Mouse (Mus musculus): ENCODE results near the gene Paxip1. TPM values are rescaled to one million over a fixed set of nuclear protein-coding genes. Genes with fewer than 3 reads are reported as not detected.
A peak's percentile ranks its signal among the peaks of the same experiment; 100 is the strongest.

The Paxip1 gene
- polyA plus RNA-seq, 1 experiment from 2014 or later = 44.4 TPM

- H3K4me2 ChIP-seq = no peak overlapping the region
- DNase-seq (ENCODE audit: low spot score) = no peak
- 78% methylated on average over 4 of the region's 4 CpGs for WGBS
- no peaks in the 10 kb centered on the region for H3K4me1 ChIP-seq (replicated peaks; ENCODE audit: control insufficient read depth, insufficient read depth, low read length)
- no peaks in the 10 kb centered on the region for H3K36me3 ChIP-seq (ENCODE audit: control insufficient read depth, insufficient read depth, low read length)
- H3K27ac ChIP-seq (ENCODE audit: low read depth, low read length) = no peak overlapping the region
- H3K4me3 ChIP-seq (ENCODE audit: low read depth, low read length) = no peak overlapping the region
- H3K9ac ChIP-seq (ENCODE audit: low read depth, low read length) = no peak overlapping the region
- no peaks in the 10 kb centered on the region for H3K27me3 ChIP-seq (replicated peaks; ENCODE audit: control insufficient read depth, insufficient read depth, low read length)
- H3K9me3 ChIP-seq (ENCODE audit: control insufficient read depth, low read length) = no peaks in the 10 kb centered on the region
- ATAC-seq (replicated peaks; ENCODE audit: low FRiP score) = no peak
Observed at GRCm38 (mm10) chr5:27716026-27716425, 75.5 kb downstream of the Paxip1 start.

- Histone ChIP-seq H3K4me3 (ENCODE audit: low read depth, low read length) (no peak overlapping the region), H3K4me2 (no peak overlapping the region), H3K27ac (ENCODE audit: low read depth, low read length) (no peak overlapping the region), H3K27me3 (replicated peaks; ENCODE audit: control insufficient read depth, insufficient read depth, low read length) (no peaks in the 10 kb centered on the region), H3K9me3 (ENCODE audit: control insufficient read depth, low read length) (no peaks in the 10 kb centered on the region), H3K9ac (ENCODE audit: low read depth, low read length) (no peak overlapping the region), H3K36me3 (ENCODE audit: control insufficient read depth, insufficient read depth, low read length) (no peaks in the 10 kb centered on the region), H3K4me1 (replicated peaks; ENCODE audit: control insufficient read depth, insufficient read depth, low read length) (peaks cover under 1% of the 10 kb centered on the region)
- no peak for ATAC-seq (replicated peaks; ENCODE audit: low FRiP score)
- DNase-seq (ENCODE audit: low spot score) = no peak
- 64% methylated on average over 9 of the region's 9 CpGs for WGBS
Observed at GRCm38 (mm10) chr5:27714356-27714755, 77.1 kb downstream of the Paxip1 start.

- no peaks in the 10 kb centered on the region for H3K9me3 ChIP-seq (ENCODE audit: control insufficient read depth, low read length)
- H3K27ac ChIP-seq (ENCODE audit: low read depth, low read length) = no peak overlapping the region
- no peak overlapping the region for H3K4me3 ChIP-seq (ENCODE audit: low read depth, low read length)
- no peaks in the 10 kb centered on the region for H3K27me3 ChIP-seq (replicated peaks; ENCODE audit: control insufficient read depth, insufficient read depth, low read length)
- DNase-seq (ENCODE audit: low spot score) (no peak), ATAC-seq (replicated peaks; ENCODE audit: low FRiP score) (no peak)
- H3K9ac ChIP-seq (ENCODE audit: low read depth, low read length) = no peak overlapping the region
- WGBS = 65% methylated on average over 8 of the region's 8 CpGs
- H3K4me1 ChIP-seq (replicated peaks; ENCODE audit: control insufficient read depth, insufficient read depth, low read length) = peaks cover 27% of the 10 kb centered on the region
- no peak overlapping the region for H3K4me2 ChIP-seq
- H3K36me3 ChIP-seq (ENCODE audit: control insufficient read depth, insufficient read depth, low read length) = no peaks in the 10 kb centered on the region
Observed at GRCm38 (mm10) chr5:27711461-27712192, 79.9 kb downstream of the Paxip1 start.

GRCm38 (mm10) chr5:27708209-27708608 lies 83.3 kb downstream of the Paxip1 start:
- Histone ChIP-seq H3K4me3 (ENCODE audit: low read depth, low read length) (no peak overlapping the region), H3K36me3 (ENCODE audit: control insufficient read depth, insufficient read depth, low read length) (no peaks in the 10 kb centered on the region), H3K9me3 (ENCODE audit: control insufficient read depth, low read length) (no peaks in the 10 kb centered on the region), H3K4me2 (peak overlapping the region; percentile 53), H3K27me3 (replicated peaks; ENCODE audit: control insufficient read depth, insufficient read depth, low read length) (no peaks in the 10 kb centered on the region), H3K9ac (ENCODE audit: low read depth, low read length) (no peak overlapping the region; the same call in none of the 2 replicates), H3K27ac (ENCODE audit: low read depth, low read length) (peak overlapping the region; percentile 43; the same call in 1 of the 2 replicates), H3K4me1 (replicated peaks; ENCODE audit: control insufficient read depth, insufficient read depth, low read length) (peaks cover 30% of the 10 kb centered on the region)
- ATAC-seq (replicated peaks; ENCODE audit: low FRiP score) (peak; percentile 86), DNase-seq (ENCODE audit: low spot score) (peak; percentile 63)
- 11% methylated on average over 6 of the region's 6 CpGs for WGBS

GRCm38 (mm10) chr5:27707283-27707682 lies 84.2 kb downstream of the Paxip1 start:
- no peaks in the 10 kb centered on the region for H3K27me3 ChIP-seq (replicated peaks; ENCODE audit: control insufficient read depth, insufficient read depth, low read length)
- DNase-seq (ENCODE audit: low spot score) = no peak
- H3K9me3 ChIP-seq (ENCODE audit: control insufficient read depth, low read length) = no peaks in the 10 kb centered on the region
- ATAC-seq (replicated peaks; ENCODE audit: low FRiP score) = peak; percentile 60
- H3K4me3 ChIP-seq (ENCODE audit: low read depth, low read length) = no peak overlapping the region
- no peak overlapping the region for H3K27ac ChIP-seq (ENCODE audit: low read depth, low read length)
- H3K4me1 ChIP-seq (replicated peaks; ENCODE audit: control insufficient read depth, insufficient read depth, low read length) = peaks cover 30% of the 10 kb centered on the region
- no peak overlapping the region for H3K4me2 ChIP-seq
- no peaks in the 10 kb centered on the region for H3K36me3 ChIP-seq (ENCODE audit: control insufficient read depth, insufficient read depth, low read length)
- no peak overlapping the region for H3K9ac ChIP-seq (ENCODE audit: low read depth, low read length)

GRCm38 (mm10) chr5:27706551-27706950 lies 84.9 kb downstream of the Paxip1 start:
- no peaks in the 10 kb centered on the region for H3K9me3 ChIP-seq (ENCODE audit: control insufficient read depth, low read length)
- no peaks in the 10 kb centered on the region for H3K36me3 ChIP-seq (ENCODE audit: control insufficient read depth, insufficient read depth, low read length)
- no peak overlapping the region for H3K9ac ChIP-seq (ENCODE audit: low read depth, low read length)
- H3K27me3 ChIP-seq (replicated peaks; ENCODE audit: control insufficient read depth, insufficient read depth, low read length) = no peaks in the 10 kb centered on the region
- WGBS = 51% methylated on average over 6 of the region's 6 CpGs
- no peak overlapping the region for H3K4me2 ChIP-seq
- H3K4me1 ChIP-seq (replicated peaks; ENCODE audit: control insufficient read depth, insufficient read depth, low read length) = peaks cover 30% of the 10 kb centered on the region
- no peak overlapping the region for H3K27ac ChIP-seq (ENCODE audit: low read depth, low read length)
- DNase-seq (ENCODE audit: low spot score) = no peak
- no peak for ATAC-seq (replicated peaks; ENCODE audit: low FRiP score)
- no peak overlapping the region for H3K4me3 ChIP-seq (ENCODE audit: low read depth, low read length)

- Histone ChIP-seq H3K9ac (ENCODE audit: low read depth, low read length) (no peak overlapping the region), H3K4me1 (replicated peaks; ENCODE audit: control insufficient read depth, insufficient read depth, low read length) (peaks cover 30% of the 10 kb centered on the region), H3K27me3 (replicated peaks; ENCODE audit: control insufficient read depth, insufficient read depth, low read length) (no peaks in the 10 kb centered on the region), H3K36me3 (ENCODE audit: control insufficient read depth, insufficient read depth, low read length) (no peaks in the 10 kb centered on the region), H3K27ac (ENCODE audit: low read depth, low read length) (no peak overlapping the region), H3K9me3 (ENCODE audit: control insufficient read depth, low read length) (no peaks in the 10 kb centered on the region), H3K4me3 (ENCODE audit: low read depth, low read length) (no peak overlapping the region), H3K4me2 (no peak overlapping the region)
- ATAC-seq (replicated peaks; ENCODE audit: low FRiP score) (no peak), DNase-seq (ENCODE audit: low spot score) (no peak)
Observed at GRCm38 (mm10) chr5:27705020-27705419, 86.5 kb downstream of the Paxip1 start.

GRCm38 (mm10) chr5:27702482-27702881 lies 89.0 kb downstream of the Paxip1 start:
- Histone ChIP-seq H3K9ac (ENCODE audit: low read depth, low read length) (no peak overlapping the region), H3K9me3 (ENCODE audit: control insufficient read depth, low read length) (no peaks in the 10 kb centered on the region), H3K4me2 (no peak overlapping the region), H3K4me1 (replicated peaks; ENCODE audit: control insufficient read depth, insufficient read depth, low read length) (peaks cover 11% of the 10 kb centered on the region), H3K36me3 (ENCODE audit: control insufficient read depth, insufficient read depth, low read length) (no peaks in the 10 kb centered on the region), H3K27ac (ENCODE audit: low read depth, low read length) (no peak overlapping the region), H3K4me3 (ENCODE audit: low read depth, low read length) (no peak overlapping the region), H3K27me3 (replicated peaks; ENCODE audit: control insufficient read depth, insufficient read depth, low read length) (no peaks in the 10 kb centered on the region)
- no peak for ATAC-seq (replicated peaks; ENCODE audit: low FRiP score)
- no peak for DNase-seq (ENCODE audit: low spot score)
- WGBS = 84% methylated on average over 6 of the region's 6 CpGs
